Mouse (Mus musculus) testis, postnatal 14 days (tissue): ENCODE data around the gene Cyp2t4.
A peak's percentile ranks its signal among the peaks of the same experiment; 100 is the strongest.

Experiments used
- DNase-seq: peaks from one replicate; pipeline ENCODE4 v3.0.0; 2021; ENCODE audit warnings: low spot score

Cyp2t4 gene

DNA sequence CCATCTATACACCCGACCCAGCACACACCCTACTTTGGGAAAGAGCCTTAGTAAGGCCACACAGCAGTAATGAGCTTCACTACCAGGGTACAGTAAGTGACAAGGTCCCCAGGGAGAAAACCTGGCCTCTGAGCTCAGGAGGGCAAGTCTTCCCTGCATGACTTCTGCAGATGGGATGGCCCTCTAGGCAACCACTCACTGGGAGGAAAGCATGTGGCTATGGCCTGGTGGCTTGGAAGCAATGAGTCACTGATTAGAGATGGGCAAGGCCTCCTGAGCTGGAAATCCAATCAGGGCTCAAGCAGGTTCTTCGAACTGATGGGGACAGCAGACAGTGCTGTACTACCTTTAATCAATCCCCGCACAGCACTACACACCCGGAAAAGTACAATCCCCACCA lies 8.2 kb downstream of the Cyp2t4 start:
- DNase-seq = no peak

DNA sequence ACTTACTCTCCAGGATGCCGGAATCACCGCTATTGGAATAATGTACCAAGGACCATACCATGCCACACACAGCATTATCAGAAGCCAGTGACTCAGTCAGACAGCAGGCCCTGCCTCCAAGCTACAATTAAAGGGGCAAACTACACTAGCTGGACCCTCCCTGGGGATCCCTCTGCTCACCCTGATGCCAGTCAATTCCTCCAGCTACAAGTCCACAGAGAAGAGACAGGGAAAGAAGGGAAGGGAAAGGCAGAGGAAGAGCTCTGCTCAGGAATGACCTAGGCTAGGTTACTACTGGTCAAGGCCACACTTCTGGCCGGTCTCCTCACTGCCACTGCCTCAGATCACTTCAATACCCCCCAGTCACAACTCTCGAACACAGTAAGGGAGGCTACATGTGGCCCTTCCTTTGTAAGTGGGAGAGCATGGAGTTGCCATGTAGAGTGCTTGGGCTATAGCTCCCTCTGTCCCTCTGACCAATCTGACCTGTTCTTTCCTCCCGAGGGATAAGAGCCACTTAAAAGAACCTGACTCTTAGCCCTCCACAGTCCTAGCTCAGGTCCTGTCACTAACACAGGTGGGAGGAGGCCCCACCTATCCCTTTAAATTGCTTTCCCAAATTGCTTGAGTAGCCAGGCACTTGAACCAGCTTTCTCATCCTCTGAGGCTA lies 9.4 kb downstream of the Cyp2t4 start:
- no peak for DNase-seq

GRCm38 (mm10) chr7:27163450-27163805 lies 9.9 kb downstream of the Cyp2t4 start:
- no peak for DNase-seq

DNA sequence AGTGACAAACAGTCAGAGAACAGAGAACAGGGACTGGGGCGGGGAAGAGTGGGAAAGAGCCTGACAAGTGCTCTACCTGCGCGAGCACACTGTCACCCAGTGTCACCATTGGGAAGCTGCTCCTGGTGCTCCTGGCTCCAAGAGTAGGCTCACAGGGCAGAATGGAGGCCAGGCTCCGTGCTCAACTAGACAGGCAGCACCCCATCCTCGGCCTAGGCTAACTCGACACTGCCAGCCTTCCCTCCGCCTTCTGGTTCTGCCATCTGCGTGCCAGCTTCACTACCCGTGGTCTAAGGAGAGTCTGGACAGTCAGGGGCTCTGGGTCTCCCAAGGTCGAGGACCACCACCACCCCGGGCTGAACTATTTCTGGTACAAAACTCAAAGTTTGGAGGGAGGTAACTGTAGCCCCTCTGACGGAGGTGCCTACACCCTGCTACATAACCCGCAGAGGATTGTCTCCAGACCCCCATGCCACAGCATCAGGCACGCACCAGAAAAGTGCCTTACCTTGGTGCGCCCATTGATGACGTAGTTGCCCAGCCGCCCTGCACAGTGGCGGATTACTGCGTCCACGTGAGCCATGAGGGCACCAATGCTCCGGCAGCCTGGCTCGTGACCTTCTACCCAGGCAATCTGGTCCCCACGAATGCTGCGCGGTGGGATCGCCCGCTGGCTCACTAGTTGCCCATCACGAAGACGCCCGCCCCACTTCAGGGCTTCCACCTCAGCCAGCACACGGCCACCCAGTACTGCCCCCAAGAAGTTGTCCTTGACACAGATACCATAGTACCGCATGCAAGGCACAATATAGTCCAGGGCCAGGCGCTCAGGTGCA lies 10.8 kb downstream of the Cyp2t4 start:
- DNase-seq = no peak

DNA sequence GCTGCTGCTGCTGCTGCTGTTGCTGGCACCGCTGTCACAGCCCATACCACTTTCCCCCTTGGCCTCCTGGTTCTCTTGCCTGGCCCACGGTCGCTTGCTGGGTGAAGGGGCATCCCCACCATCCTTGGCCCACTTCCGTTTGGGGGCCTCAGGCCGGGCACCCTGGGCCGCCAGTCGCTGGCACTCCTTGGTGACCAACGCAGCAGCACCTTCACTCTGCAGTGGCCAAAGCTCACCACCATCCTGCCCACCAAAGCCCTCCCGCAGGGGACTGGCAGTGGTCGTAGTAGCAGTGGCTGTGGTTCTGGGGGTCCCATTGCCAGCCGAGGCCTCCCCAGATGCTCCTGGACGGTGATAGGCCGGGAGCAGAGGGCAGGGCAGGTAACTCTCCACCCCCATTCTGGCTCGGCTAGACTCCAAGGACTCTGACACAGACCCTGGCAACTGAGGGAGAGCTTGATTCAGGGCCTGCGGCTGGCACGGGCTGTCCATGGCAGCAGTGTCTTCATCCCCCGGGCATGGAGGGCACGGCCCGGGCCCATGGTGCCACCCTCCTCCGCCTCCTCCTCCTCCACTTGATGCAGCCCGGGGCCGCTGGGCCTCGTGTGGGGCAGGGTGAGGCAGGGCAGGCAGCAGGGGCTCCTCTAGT lies 11.6 kb downstream of the Cyp2t4 start:
- peak; percentile 68 for DNase-seq

DNA sequence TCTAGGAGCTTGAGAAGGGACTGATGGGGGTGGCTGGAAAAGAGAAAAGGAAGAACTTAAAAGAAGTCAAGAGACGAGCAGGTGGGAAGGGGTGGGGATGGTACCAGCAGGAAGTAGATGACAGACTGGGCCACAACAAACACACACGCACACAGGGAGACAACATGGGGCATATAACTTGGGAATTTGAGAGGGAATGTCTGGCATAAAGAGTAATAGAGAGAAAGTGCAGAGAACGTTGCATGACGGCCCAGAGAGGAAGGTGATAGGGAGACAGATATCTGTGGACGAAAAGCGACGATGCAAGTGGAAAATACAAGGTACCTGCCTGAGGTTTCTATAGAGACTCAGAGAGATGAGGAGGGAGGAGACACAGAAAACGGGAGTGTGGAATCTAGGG lies 12.2 kb downstream of the Cyp2t4 start:
- DNase-seq = no peak

DNA sequence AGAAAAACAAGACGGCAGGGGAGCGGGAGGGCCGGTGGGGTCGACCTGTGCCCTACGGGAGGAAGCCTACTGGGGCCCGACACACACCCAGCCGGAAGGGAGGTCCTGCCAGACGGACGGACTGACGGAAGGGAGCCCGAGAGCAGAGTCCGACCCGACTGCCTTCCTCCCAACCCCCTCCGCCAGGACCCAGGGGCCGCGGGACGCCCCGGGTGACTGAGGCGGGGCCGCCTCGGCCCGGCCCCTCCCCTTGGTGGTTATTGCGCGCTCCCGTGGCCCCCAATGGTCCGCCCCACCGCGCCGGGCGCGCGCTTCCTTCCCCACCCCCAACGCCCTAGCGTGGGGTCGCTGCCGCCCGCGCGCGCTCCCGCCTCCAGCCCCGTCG lies 12.7 kb downstream of the Cyp2t4 start:
- peak; percentile 89 for DNase-seq

DNA sequence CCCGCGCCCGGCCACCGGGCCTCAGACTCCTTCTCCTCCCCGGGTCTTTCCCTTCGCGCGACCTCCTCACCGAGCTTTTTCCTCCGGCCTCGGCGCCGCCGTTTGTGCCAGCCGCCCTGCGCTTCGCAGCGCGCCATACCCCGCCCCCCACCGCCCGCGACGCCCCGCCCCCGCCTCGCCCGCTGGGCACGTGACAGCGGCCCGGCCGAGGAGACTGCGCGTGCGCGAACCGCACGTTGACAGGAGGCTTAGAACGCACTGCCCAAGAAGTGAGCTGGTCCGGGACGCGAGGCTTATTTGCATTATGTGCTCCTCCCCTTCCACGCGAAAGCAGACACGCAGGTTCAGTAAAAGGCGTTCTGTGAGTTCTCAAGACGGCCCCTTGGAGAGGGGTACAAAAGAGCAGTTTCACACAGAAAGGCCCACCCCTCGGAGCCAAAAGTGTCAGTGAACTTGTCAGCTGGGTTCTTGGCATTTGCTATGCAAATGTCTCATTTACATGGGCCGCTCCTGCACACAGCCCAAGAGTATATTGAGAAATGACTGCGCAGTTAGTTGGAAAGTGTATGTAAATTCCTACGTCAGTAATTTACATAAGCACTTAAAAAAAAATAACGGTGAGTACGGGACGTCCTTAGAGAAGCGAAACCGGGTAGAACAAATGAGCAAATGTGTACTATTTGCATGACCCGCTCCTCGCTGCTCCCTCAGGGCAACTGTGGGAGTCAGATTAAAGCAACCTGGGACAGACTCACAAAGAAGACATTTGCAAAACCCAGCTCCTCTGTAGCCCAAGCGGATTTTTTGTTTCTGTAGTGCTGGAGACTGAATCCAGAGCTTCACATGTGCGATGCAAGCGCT lies 13.3 kb downstream of the Cyp2t4 start, which contains the start of gene Egln2:
Gene Egln2, minus strand, starts transcription at position 189 of the 861 bp plus-strand sequence.
- DNase-seq = peak; percentile 95

- no peak for DNase-seq
Measured at GRCm38 (mm10) chr7:27167475-27168094, 14.1 kb downstream of the Cyp2t4 start.

DNA sequence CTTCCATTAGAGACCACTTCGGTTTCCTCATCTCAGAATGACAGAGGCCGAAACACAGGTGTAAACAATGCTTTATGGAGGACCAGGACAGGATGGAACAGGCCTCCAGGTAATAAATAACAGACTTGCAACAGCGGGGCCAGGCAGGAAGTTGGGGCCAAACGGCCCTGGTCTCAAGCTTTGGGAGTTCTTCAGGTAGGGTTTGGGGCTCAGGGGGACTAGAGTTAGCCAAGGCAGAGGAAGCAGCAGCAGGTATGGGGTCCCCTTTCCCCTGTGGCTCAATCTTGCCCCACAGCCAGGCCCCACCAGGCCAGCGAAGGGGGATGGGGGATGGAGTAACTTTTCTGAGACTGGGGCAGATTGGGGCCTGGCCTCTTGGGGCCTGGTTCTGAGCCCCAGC lies 14.9 kb downstream of the Cyp2t4 start:
- DNase-seq = no peak

- no peak for DNase-seq
Measured at GRCm38 (mm10) chr7:27170981-27171380, 17.5 kb downstream of the Cyp2t4 start.

DNA sequence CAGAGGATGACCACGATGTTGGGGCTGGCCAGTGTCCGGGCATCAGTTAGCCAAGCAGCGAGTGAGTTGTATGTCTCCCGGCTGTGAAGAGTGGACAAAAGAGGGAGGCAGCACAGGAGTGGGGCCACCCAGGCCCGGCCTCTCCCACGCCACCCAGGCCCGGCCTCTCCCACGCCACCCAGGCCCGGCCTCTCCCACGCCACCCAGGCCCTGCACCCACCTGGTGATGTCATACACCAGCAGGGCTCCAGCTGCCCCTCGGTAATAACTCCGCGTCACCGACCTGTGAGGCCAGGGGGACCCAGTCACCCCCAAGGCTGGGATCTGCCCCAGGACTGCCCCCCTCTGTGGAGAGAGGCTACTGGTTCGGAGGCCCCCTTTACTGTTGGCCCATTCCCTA lies 21.0 kb downstream of the Cyp2t4 start:
- peak; percentile 55 for DNase-seq

GRCm38 (mm10) chr7:27174896-27175295 lies 21.4 kb downstream of the Cyp2t4 start:
- peak; percentile 75 for DNase-seq

DNA sequence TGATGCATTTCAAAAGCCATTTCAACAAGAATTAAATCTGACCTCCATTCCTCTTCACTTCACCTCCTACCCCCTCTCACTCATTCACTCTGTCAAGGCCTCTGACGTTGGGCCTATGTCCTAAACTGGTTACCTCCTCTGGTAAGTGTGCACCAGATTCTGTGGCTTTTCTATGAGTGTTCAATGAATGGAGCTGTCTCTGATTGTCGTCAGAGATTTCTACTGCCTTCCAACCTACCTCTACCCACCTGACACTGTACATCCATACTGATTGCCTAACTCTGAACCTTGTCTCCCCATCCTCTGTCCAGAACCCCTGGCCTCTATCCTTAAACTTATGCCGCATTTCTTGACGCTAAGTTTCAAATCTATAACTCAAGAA lies 24.4 kb downstream of the Cyp2t4 start:
- DNase-seq = no peak

DNA sequence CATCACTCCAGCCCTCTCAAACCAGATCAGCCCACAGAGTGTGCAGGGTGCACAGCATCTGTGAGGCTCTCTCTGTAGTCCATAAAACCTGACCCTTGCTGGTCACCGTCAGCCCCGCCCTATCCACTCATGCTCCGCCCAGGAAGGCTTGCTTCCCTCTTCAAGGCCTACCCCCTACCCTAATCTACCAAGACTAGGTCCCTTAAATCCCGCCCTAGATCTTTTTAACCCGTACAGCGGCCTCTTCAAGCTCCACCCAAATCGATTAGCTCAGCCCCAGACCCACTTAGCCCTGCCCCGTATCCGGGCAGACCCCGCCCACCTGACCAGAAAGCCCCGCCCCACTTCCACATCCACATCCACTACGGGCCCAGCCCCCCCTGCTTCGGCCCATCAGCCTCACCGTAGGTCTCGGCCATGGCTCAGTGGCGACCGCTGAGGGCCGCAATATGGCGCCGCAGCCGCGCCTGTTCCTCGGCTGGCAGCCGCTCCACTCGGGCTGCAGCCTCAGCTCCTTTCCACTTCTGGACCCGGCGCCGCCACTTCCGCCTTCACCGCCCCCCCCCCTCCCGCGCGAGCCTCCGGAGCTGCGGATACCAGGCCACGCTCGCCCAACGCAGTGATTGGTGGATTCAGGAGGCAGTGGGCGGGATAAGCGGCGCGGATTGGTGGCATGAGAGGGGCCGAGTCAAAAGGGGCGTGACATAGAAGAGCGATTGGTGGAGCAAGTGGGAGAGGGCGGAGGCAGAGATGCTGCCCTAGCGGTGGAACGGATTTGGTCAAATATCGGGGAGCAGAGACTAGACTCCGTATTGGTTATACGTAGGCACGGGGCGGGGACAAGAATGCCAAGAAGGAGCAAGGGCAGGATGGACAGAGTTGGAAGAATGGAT lies 25.1 kb downstream of the Cyp2t4 start, which contains the start of gene Rab4b:
Gene Rab4b, minus strand, starts transcription at position 573 of the 893 bp plus-strand sequence.
- peak; percentile 99 for DNase-seq

- DNase-seq = no peak
Measured at GRCm38 (mm10) chr7:27179217-27179918, 25.9 kb downstream of the Cyp2t4 start.

GRCm38 (mm10) chr7:27180036-27180435 lies 26.5 kb downstream of the Cyp2t4 start:
- no peak for DNase-seq

DNA sequence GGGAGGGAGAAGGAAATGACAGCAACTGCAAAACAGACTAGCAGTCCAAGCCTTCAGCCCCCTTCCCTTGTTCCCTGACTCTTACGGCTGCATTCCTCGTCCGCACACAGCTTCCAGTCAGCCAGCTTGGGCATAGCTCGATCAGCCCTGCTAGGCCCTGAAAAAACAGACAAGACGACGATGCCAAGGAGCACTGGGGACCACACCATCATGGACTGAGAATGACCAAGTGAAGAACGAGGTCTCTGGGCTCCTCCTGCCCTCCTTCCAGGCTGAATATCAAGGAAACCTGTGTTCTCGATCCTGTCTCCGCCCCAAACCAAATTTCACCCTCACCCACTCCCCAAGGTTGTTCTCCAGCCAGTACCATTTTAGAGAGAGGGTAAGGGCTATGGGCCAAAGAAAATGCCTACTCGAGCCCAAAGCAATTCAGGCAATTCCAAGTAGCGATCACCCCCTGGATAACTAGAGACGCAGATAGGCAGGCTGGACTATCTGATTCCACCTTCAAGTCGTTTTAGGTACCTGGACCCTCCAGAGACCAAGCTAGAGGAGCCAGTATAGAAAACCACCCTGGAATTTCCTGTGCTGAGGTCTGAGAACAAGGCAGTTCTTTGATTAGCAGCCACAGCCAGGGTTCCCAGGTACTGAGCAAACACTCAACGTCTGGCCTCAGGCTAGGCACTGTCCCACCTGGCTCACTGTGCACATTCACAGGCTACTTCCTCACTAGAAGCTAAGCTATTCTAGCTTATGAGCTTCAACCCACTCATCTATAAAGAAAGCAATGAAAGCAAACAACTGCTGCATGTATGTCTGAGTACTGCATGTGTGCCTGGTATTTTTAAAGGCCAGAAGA lies 27.6 kb downstream of the Cyp2t4 start, which contains the start of the genes Gm21983 and Mia:
Gene Gm21983, minus strand, starts transcription at position 250 of the 859 bp plus-strand sequence.
Gene Mia, minus strand, starts transcription at position 321 of the 859 bp plus-strand sequence.
- no peak for DNase-seq

- no peak for DNase-seq
Measured at GRCm38 (mm10) chr7:27182498-27182897, 29.0 kb downstream of the Cyp2t4 start.
